Mouse (Mus musculus) hindbrain, embryonic 13.5 days (tissue): ENCODE measurements around the gene Rasgrp4. TPM values are rescaled to one million over a fixed set of nuclear protein-coding genes. Genes with fewer than 3 reads are reported as not detected.
A peak's percentile ranks its signal among the peaks of the same experiment; 100 is the strongest.
"Not testable (repeated sequence)": the region's sequence is repeated elsewhere in the genome, so short reads cannot be mapped to it uniquely, and the experiment has no call there.

ENCODE experiments used
- ATAC-seq: fragments of 200-750 bp; cut with Nextera tagmentation; 2 replicates; pipeline ENCODE4 v1.8.0; 2017; ENCODE audit warnings: moderate TSS enrichment; ENCODE audit not compliant: low FRiP score
- H3K27ac ChIP-seq: fragments of 300-500 bp; sonication (generic); 2 replicates; pipeline ENCODE4 v1.5.1; 2015; ENCODE audit warnings: inconsistent platforms, mild to moderate bottlenecking, moderate library complexity
- H3K27me3 ChIP-seq: fragments of 300-500 bp; sonication (generic); 2 replicates; pipeline ENCODE4 v1.6.1; 2015; ENCODE audit warnings: mild to moderate bottlenecking, inconsistent platforms
- H3K36me3 ChIP-seq: fragments of 300-500 bp; sonication (generic); 2 replicates; pipeline ENCODE4 v1.6.1; 2015; ENCODE audit warnings: mild to moderate bottlenecking, inconsistent platforms
- H3K4me1 ChIP-seq: fragments of 300-500 bp; sonication (generic); replicated peaks from 2 replicates; pipeline ENCODE4 v1.6.1; 2015; ENCODE audit warnings: inconsistent platforms
- H3K4me2 ChIP-seq: fragments of 300-500 bp; sonication (generic); 2 replicates; pipeline ENCODE4 v1.6.1; 2015; ENCODE audit warnings: inconsistent platforms, mild to moderate bottlenecking, moderate library complexity
- H3K4me3 ChIP-seq: fragments of 300-500 bp; sonication (generic); 2 replicates; pipeline ENCODE4 v1.5.1; 2015; ENCODE audit warnings: mild to moderate bottlenecking, inconsistent platforms
- H3K9ac ChIP-seq: fragments of 300-500 bp; sonication (generic); 2 replicates; pipeline ENCODE4 v1.6.1; 2015; ENCODE audit warnings: mild to moderate bottlenecking, inconsistent platforms
- H3K9me3 ChIP-seq: fragments of 300-500 bp; sonication (generic); 2 replicates; pipeline ENCODE4 v1.6.1; 2016; ENCODE audit warnings: inconsistent platforms
- WGBS: fragments of 180-500 bp; shearing (Covaris S2); methylation state at CpG from one replicate; pipeline ENCODE4 v1.1.7; 2015; 5-methylcytosine and 5-hydroxymethylcytosine counted together
- polyA plus RNA-seq: library from polyadenylated mRNA; unstranded; fragments of >200 nt; fragmentation: Nextera tagmentation; extraction: Ambion mirVana; gene quantifications from 2 replicates; pipeline ENCODE4 v1.2.1, GENCODE M21; 2015

The Rasgrp4 gene
- polyA plus RNA-seq, 1 experiment from 2014 or later, result 0.68 TPM

- no peaks in the 10 kb centered on the region for H3K9me3 ChIP-seq
- peaks cover 47% of the 10 kb centered on the region for H3K4me1 ChIP-seq
- peak overlapping the region; percentile 71 for H3K4me3 ChIP-seq
- peaks cover 70% of the 10 kb centered on the region for H3K27me3 ChIP-seq
- H3K27ac ChIP-seq, result no peak overlapping the region
- peak overlapping the region; percentile 73 for H3K4me2 ChIP-seq
- H3K36me3 ChIP-seq, result peaks cover 42% of the 10 kb centered on the region
- 1% methylated on average over 43 of the region's 43 CpGs for WGBS
- no peak for ATAC-seq
- H3K9ac ChIP-seq, result peak overlapping the region; percentile 51; the same call in 1 of the 2 replicates
Observed at GRCm38 (mm10) chr7:29170755-29171561, 36.3 kb downstream of the Rasgrp4 start.

GRCm38 (mm10) chr7:29171562-29172097 lies 37.0 kb downstream of the Rasgrp4 start:
- ATAC-seq, result no peak
- peaks cover 47% of the 10 kb centered on the region for H3K4me1 ChIP-seq
- H3K9me3 ChIP-seq, result no peaks in the 10 kb centered on the region
- 6% methylated on average over 33 of the region's 34 CpGs for WGBS
- peak overlapping the region; percentile 51; the same call in 1 of the 2 replicates for H3K9ac ChIP-seq
- H3K27me3 ChIP-seq, result peaks cover 66% of the 10 kb centered on the region
- H3K4me2 ChIP-seq, result peak overlapping the region; percentile 73
- H3K4me3 ChIP-seq, result peak overlapping the region; percentile 71
- H3K27ac ChIP-seq, result no peak overlapping the region
- H3K36me3 ChIP-seq, result peaks cover 44% of the 10 kb centered on the region

- no peak for ATAC-seq
- Histone ChIP-seq H3K4me3 (no peak overlapping the region; the same call in 1 of the 2 replicates), H3K27ac (no peak overlapping the region), H3K36me3 (peaks cover 49% of the 10 kb centered on the region), H3K4me2 (no peak overlapping the region), H3K9me3 (no peaks in the 10 kb centered on the region), H3K27me3 (peaks cover 61% of the 10 kb centered on the region), H3K4me1 (peaks cover 43% of the 10 kb centered on the region), H3K9ac (0 out of 2 replicates have a peak overlapping the region, but pooled peaks have one; percentile 51)
- WGBS, result 23% methylated on average over 24 of the region's 32 CpGs
Observed at GRCm38 (mm10) chr7:29172390-29173016, 37.9 kb downstream of the Rasgrp4 start.

- ATAC-seq, result no peak
- Histone ChIP-seq H3K9ac (no peak overlapping the region), H3K27me3 (peaks cover 27% of the 10 kb centered on the region), H3K36me3 (peaks cover 41% of the 10 kb centered on the region), H3K9me3 (no peaks in the 10 kb centered on the region), H3K4me2 (0 out of 2 replicates have a peak overlapping the region, but pooled peaks have one; percentile 89), H3K4me1 (peaks cover 27% of the 10 kb centered on the region), H3K4me3 (0 out of 2 replicates have a peak overlapping the region, but pooled peaks have one; percentile 0), H3K27ac (no peak overlapping the region)
- 90% methylated on average over 4 of the region's 4 CpGs for WGBS
Observed at GRCm38 (mm10) chr7:29178106-29178505, 43.5 kb downstream of the Rasgrp4 start.

GRCm38 (mm10) chr7:29179323-29179722 lies 44.7 kb downstream of the Rasgrp4 start:
- Histone ChIP-seq H3K36me3 (peaks cover 29% of the 10 kb centered on the region), H3K4me1 (peaks cover 27% of the 10 kb centered on the region), H3K27me3 (peaks cover 14% of the 10 kb centered on the region), H3K9me3 (no peaks in the 10 kb centered on the region), H3K27ac (no peak overlapping the region), H3K4me2 (peak overlapping the region; percentile 89), H3K4me3 (peak overlapping the region; percentile 71), H3K9ac (peak overlapping the region; percentile 81)
- ATAC-seq, result no peak
- 61% methylated on average over 7 of the region's 7 CpGs for whole genome bisulfite sequencing

GRCm38 (mm10) chr7:29180077-29180853 lies 45.6 kb downstream of the Rasgrp4 start, which contains the start of gene Psmd8:
TSS of gene Psmd8 (minus strand) at chr7:29180701.
- H3K4me3 ChIP-seq, result peak within 1 kb of the TSS; percentile 71
- whole genome bisulfite sequencing, result under 1% methylated on average over 62 of the region's 62 CpGs
- peak within 1 kb of the TSS; percentile 89 for H3K4me2 ChIP-seq
- peak within 1 kb of the TSS; percentile 77 for H3K27ac ChIP-seq
- peaks cover 27% of the 10 kb centered on the region for H3K4me1 ChIP-seq
- peaks cover 19% of the 10 kb centered on the region for H3K36me3 ChIP-seq
- peak within 1 kb of the TSS; percentile 81 for H3K9ac ChIP-seq
- peak; percentile 95 for ATAC-seq
- peaks cover 5% of the 10 kb centered on the region for H3K27me3 ChIP-seq
- no peaks in the 10 kb centered on the region for H3K9me3 ChIP-seq

- Histone ChIP-seq H3K4me1 (peaks cover 27% of the 10 kb centered on the region), H3K9ac (peak overlapping the region; percentile 35; the same call in 1 of the 2 replicates), H3K4me3 (peak overlapping the region; percentile 71), H3K4me2 (peak overlapping the region; percentile 49), H3K36me3 (peaks cover 13% of the 10 kb centered on the region), H3K27ac (peak overlapping the region; percentile 77), H3K9me3 (no peaks in the 10 kb centered on the region), H3K27me3 (no peaks in the 10 kb centered on the region)
- 41% methylated on average over 5 of the region's 5 CpGs for whole genome bisulfite sequencing
- peak; percentile 40 for ATAC-seq
Observed at GRCm38 (mm10) chr7:29180854-29181236, 46.2 kb downstream of the Rasgrp4 start.

GRCm38 (mm10) chr7:29181323-29181722 lies 46.7 kb downstream of the Rasgrp4 start:
- 85% methylated on average over 4 of the region's 4 CpGs for WGBS
- not testable (repeated sequence) for H3K9ac ChIP-seq, H3K4me3 ChIP-seq, H3K27me3 ChIP-seq, H3K9me3 ChIP-seq, H3K36me3 ChIP-seq, ATAC-seq
- peak overlapping the region; percentile 49 for H3K4me2 ChIP-seq
- peaks cover 27% of the 10 kb centered on the region for H3K4me1 ChIP-seq
- H3K27ac ChIP-seq, result peak overlapping the region; percentile 77; the same call in 1 of the 2 replicates

GRCm38 (mm10) chr7:29194230-29194629 lies 59.6 kb downstream of the Rasgrp4 start:
- H3K4me3 ChIP-seq, H3K9me3 ChIP-seq, H3K27me3 ChIP-seq, H3K36me3 ChIP-seq, H3K9ac ChIP-seq, H3K4me1 ChIP-seq, H3K27ac ChIP-seq, H3K4me2 ChIP-seq, ATAC-seq: not testable (repeated sequence)
- WGBS, result 94% methylated on average over 1 of the region's 1 CpGs

GRCm38 (mm10) chr7:29202577-29202976 lies 67.9 kb downstream of the Rasgrp4 start:
- no peak for ATAC-seq
- 0 out of 2 replicates have a peak, but pooled peaks cover 4% of the 10 kb centered on the region for H3K27me3 ChIP-seq
- WGBS, result 86% methylated on average over 6 of the region's 6 CpGs

More at GRCm38 (mm10) chr7:29202577-29202976, 67.9 kb downstream of the Rasgrp4 start:
- Histone ChIP-seq H3K27ac (no peak overlapping the region), H3K4me3 (no peak overlapping the region), H3K9ac (no peak overlapping the region), H3K36me3 (no peaks in the 10 kb centered on the region), H3K4me1 (no peaks in the 10 kb centered on the region), H3K9me3 (no peaks in the 10 kb centered on the region), H3K4me2 (no peak overlapping the region)
